Mouse (Mus musculus): ENCODE measurements around the gene Zfp639.

- TF ChIP-seq CTCF (IDR thresholded peaks at IDR 0.05) (no peak), EP300 (IDR thresholded peaks at IDR 0.05) (no peak)
Observed at GRCm38 (mm10) chr3:32479961-32480360, 30.1 kb upstream of the Zfp639 start.
